Mouse (Mus musculus) intestine, postnatal 0 days (tissue): ENCODE measurements around the gene Ech1. TPM values are rescaled to one million over a fixed set of nuclear protein-coding genes. Genes with fewer than 3 reads are reported as not detected.
A peak's percentile ranks its signal among the peaks of the same experiment; 100 is the strongest.

Experiments used
- ATAC-seq: fragments of 200-750 bp; cut with Nextera tagmentation; 2 replicates; pipeline ENCODE4 v1.8.0; 2017; ENCODE audit warnings: mild to moderate bottlenecking, moderate TSS enrichment, moderate library complexity
- H3K27ac ChIP-seq: fragments of 300-500 bp; sonication (generic); 2 replicates; pipeline ENCODE4 v1.5.1; 2014; ENCODE audit warnings: mild to moderate bottlenecking, low read depth, low read length, moderate library complexity
- H3K27me3 ChIP-seq: fragments of 300-500 bp; sonication (generic); replicated peaks from 2 replicates; pipeline ENCODE4 v1.6.1; 2014; ENCODE audit warnings: low read length, mixed read lengths; ENCODE audit not compliant: control insufficient read depth, insufficient read depth
- H3K36me3 ChIP-seq: fragments of 300-500 bp; sonication (generic); 2 replicates; pipeline ENCODE4 v1.6.1; 2014; ENCODE audit warnings: mild to moderate bottlenecking, moderate library complexity; ENCODE audit not compliant: control insufficient read depth, insufficient read depth
- H3K4me1 ChIP-seq: fragments of 300-500 bp; sonication (generic); replicated peaks from 2 replicates; pipeline ENCODE4 v1.6.1; 2014; ENCODE audit warnings: antibody characterized with exemption, low read length, mixed read lengths; ENCODE audit not compliant: control insufficient read depth, insufficient read depth
- H3K4me2 ChIP-seq: fragments of 300-500 bp; sonication (generic); replicated peaks from 2 replicates; pipeline ENCODE4 v1.6.1; 2014; ENCODE audit warnings: low read depth, mild to moderate bottlenecking, moderate library complexity
- H3K4me3 ChIP-seq: fragments of 300-500 bp; sonication (generic); 2 replicates; pipeline ENCODE4 v1.5.1; 2014; ENCODE audit warnings: low read depth, low read length
- H3K9ac ChIP-seq: fragments of 300-500 bp; sonication (generic); 2 replicates; pipeline ENCODE4 v1.6.1; 2014; ENCODE audit warnings: mild to moderate bottlenecking, low read depth, low read length
- H3K9me3 ChIP-seq: fragments of 300-500 bp; sonication (generic); 2 replicates; pipeline ENCODE4 v1.6.1; 2016; ENCODE audit warnings: mixed run types; ENCODE audit not compliant: control insufficient read depth
- CTCF ChIP-seq: sonication (generic); IDR thresholded peaks from 2 replicates; pipeline ENCODE4 v1.5.1; 2016; ENCODE audit warnings: low read depth, mild to moderate bottlenecking, control low read depth, antibody characterized with exemption, moderate library complexity
- WGBS: fragments of 180-500 bp; shearing (Covaris S2); extraction: QIAGEN DNeasy Blood & Tissue Kit; methylation state at CpG from one replicate; pipeline ENCODE4 v1.1.7; 2014; 5-methylcytosine and 5-hydroxymethylcytosine counted together
- polyA plus RNA-seq: library from polyadenylated mRNA; unstranded; fragments of >200 nt; fragmentation: Nextera tagmentation; extraction: Ambion mirVana; gene quantifications from 2 replicates; pipeline ENCODE4 v1.2.1, GENCODE M21; 2015

The Ech1 gene
- polyA plus RNA-seq, 1 experiment from 2014 or later, result 426 TPM

DNA sequence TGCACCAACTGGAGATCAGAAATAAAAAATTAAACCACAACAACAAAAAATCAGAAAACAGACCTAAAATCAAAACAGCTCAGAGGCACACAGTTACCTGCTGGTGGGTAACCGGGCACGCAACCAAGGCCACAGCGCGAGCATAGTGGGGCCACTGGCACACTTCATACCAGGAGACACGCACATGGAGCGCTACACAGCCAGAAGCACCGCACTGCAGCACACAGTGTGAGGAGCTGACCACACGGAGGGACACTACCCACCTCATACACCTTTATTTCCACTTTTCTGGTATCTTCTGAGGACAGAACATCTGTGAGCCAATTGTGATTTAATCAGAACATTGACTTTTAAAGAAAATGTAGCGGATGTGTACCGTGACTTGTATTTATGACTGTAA is 8.1 kb upstream of the Ech1 start:
- TF ChIP-seq CTCF, result no peak
- no peak for ATAC-seq
- no peaks in the 10 kb centered on the region for H3K9me3 ChIP-seq
- peak overlapping the region; percentile 35; the same call in 1 of the 2 replicates for H3K27ac ChIP-seq
- no peak overlapping the region for H3K9ac ChIP-seq
- H3K4me1 ChIP-seq, result peaks cover 5% of the 10 kb centered on the region; the same call in 1 of the 2 replicates
- WGBS, result 82% methylated on average over 10 of the region's 10 CpGs
- H3K27me3 ChIP-seq, result no peaks in the 10 kb centered on the region
- peaks cover 89% of the 10 kb centered on the region for H3K36me3 ChIP-seq
- no peak overlapping the region for H3K4me2 ChIP-seq
- no peak overlapping the region for H3K4me3 ChIP-seq

GRCm38 (mm10) chr7:28817524-28817923 is 7.5 kb upstream of the Ech1 start:
- Histone ChIP-seq H3K4me1 (peaks cover 5% of the 10 kb centered on the region; the same call in 1 of the 2 replicates), H3K27me3 (no peaks in the 10 kb centered on the region), H3K9me3 (no peaks in the 10 kb centered on the region), H3K4me2 (no peak overlapping the region), H3K36me3 (peaks cover 91% of the 10 kb centered on the region), H3K27ac (peak overlapping the region; percentile 57), H3K9ac (no peak overlapping the region), H3K4me3 (no peak overlapping the region)
- WGBS, result 49% methylated on average over 6 of the region's 6 CpGs
- ATAC-seq, result no peak
- TF ChIP-seq CTCF, result no peak

DNA sequence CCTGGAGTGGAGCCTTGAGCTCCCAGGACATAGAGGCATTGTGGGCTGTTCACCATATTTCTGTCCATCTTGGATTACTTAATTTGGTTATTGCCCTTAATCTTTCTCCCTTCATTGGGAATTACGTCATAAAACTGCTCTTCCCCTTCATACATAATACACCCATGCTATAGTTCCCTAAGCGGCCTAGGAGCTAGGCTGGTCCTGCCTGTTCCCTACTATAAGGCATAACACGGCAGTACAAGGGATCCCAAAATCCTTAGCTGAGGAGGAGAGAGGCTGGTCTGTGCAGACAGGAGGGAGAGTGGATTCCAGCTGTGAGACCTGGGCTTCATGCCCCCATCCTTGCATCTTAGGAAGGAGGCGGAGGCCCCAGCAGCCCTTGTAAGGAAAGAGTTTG is 7.1 kb upstream of the Ech1 start:
- H3K4me1 ChIP-seq, result peaks cover 5% of the 10 kb centered on the region; the same call in 1 of the 2 replicates
- no peak for TF ChIP-seq CTCF
- H3K27me3 ChIP-seq, result no peaks in the 10 kb centered on the region
- no peak overlapping the region for H3K4me2 ChIP-seq
- WGBS, result 64% methylated on average over 4 of the region's 4 CpGs
- no peak overlapping the region for H3K9ac ChIP-seq
- H3K27ac ChIP-seq, result peak overlapping the region; percentile 57
- no peak for ATAC-seq
- H3K9me3 ChIP-seq, result no peaks in the 10 kb centered on the region
- peaks cover 95% of the 10 kb centered on the region for H3K36me3 ChIP-seq
- no peak overlapping the region for H3K4me3 ChIP-seq

GRCm38 (mm10) chr7:28818436-28818835 is 6.6 kb upstream of the Ech1 start:
- no peak for ATAC-seq
- Histone ChIP-seq H3K4me1 (peaks cover 2% of the 10 kb centered on the region; the same call in 1 of the 2 replicates), H3K9me3 (no peaks in the 10 kb centered on the region), H3K36me3 (peaks cover 92% of the 10 kb centered on the region), H3K4me2 (no peak overlapping the region), H3K27ac (peak overlapping the region; percentile 57; the same call in 1 of the 2 replicates), H3K4me3 (no peak overlapping the region), H3K27me3 (no peaks in the 10 kb centered on the region), H3K9ac (no peak overlapping the region)
- TF ChIP-seq CTCF, result no peak
- WGBS, result 85% methylated on average over 18 of the region's 18 CpGs

GRCm38 (mm10) chr7:28818861-28819452 is 6.1 kb upstream of the Ech1 start:
- H3K9ac ChIP-seq, result no peak overlapping the region
- H3K9me3 ChIP-seq, result no peaks in the 10 kb centered on the region
- H3K4me3 ChIP-seq, result no peak overlapping the region
- peaks cover 87% of the 10 kb centered on the region for H3K36me3 ChIP-seq
- peak overlapping the region; percentile 50; the same call in 1 of the 2 replicates for H3K27ac ChIP-seq
- 55% methylated on average over 4 of the region's 4 CpGs for WGBS
- H3K4me2 ChIP-seq, result no peak overlapping the region
- H3K27me3 ChIP-seq, result no peaks in the 10 kb centered on the region
- no peaks in the 10 kb centered on the region for H3K4me1 ChIP-seq
- no peak for TF ChIP-seq CTCF
- no peak for ATAC-seq

DNA sequence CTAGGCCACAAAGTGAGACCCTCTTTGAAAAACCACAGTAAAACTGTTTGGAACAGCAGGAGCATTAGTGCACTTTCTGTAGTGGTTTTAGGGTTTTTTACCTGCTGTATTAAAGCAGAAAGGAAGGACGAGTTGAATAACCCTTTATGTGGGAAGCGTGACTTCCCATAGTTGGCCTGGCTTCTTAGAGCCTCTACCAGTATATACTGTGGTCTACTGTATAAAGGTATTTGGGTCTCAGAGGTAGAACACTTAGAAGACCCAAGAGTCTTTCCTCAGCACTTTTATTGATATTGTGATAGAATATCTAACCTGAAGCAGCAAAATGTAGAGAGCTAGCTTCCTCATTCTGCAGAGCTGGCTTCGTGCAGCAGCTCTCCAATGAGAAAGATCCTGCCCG is 5.4 kb upstream of the Ech1 start:
- WGBS, result 72% methylated on average over 4 of the region's 4 CpGs
- ATAC-seq, result no peak
- Histone ChIP-seq H3K36me3 (peaks cover 81% of the 10 kb centered on the region), H3K27me3 (no peaks in the 10 kb centered on the region), H3K4me2 (no peak overlapping the region), H3K27ac (no peak overlapping the region), H3K9me3 (no peaks in the 10 kb centered on the region), H3K4me3 (no peak overlapping the region), H3K9ac (no peak overlapping the region), H3K4me1 (no peaks in the 10 kb centered on the region)
- TF ChIP-seq CTCF, result no peak
